Mouse (Mus musculus): Measurements from ENCODE around the gene Pcbp4. TPM values are rescaled to one million over a fixed set of nuclear protein-coding genes. Genes with fewer than 3 reads are reported as not detected.

Pcbp4 gene
- polyA plus RNA-seq, 1 experiment from 2014 or later: 228 TPM

GRCm38 (mm10) chr9:106416826-106417225 lies 36.3 kb upstream of the Pcbp4 start:
- Histone ChIP-seq H3K4me2 (ENCODE audit: low read length) (no peak overlapping the region), H3K9me3 (ENCODE audit: control insufficient read depth, low read length) (no peaks in the 10 kb centered on the region), H3K27me3 (replicated peaks; ENCODE audit: control insufficient read depth, insufficient read depth, low read length) (no peaks in the 10 kb centered on the region), H3K4me3 (ENCODE audit: low read length) (no peak overlapping the region), H3K27ac (ENCODE audit: low read depth, low read length) (no peak overlapping the region), H3K9ac (ENCODE audit: low read depth, low read length) (no peak overlapping the region), H3K4me1 (ENCODE audit: control insufficient read depth, insufficient read depth, low read depth, low read length) (peaks cover 29% of the 10 kb centered on the region), H3K36me3 (ENCODE audit: control insufficient read depth, insufficient read depth, low read length) (no peaks in the 10 kb centered on the region)
- ATAC-seq: no peak
- 92% methylated on average over 6 of the region's 6 CpGs for WGBS

- Histone ChIP-seq H3K4me3 (ENCODE audit: low read length) (peak overlapping the region; percentile 29), H3K4me1 (ENCODE audit: control insufficient read depth, insufficient read depth, low read depth, low read length) (peaks cover 29% of the 10 kb centered on the region), H3K27ac (ENCODE audit: low read depth, low read length) (peak overlapping the region; percentile 59), H3K27me3 (replicated peaks; ENCODE audit: control insufficient read depth, insufficient read depth, low read length) (no peaks in the 10 kb centered on the region), H3K9ac (ENCODE audit: low read depth, low read length) (peak overlapping the region; percentile 65), H3K9me3 (ENCODE audit: control insufficient read depth, low read length) (no peaks in the 10 kb centered on the region), H3K4me2 (ENCODE audit: low read length) (peak overlapping the region; percentile 79), H3K36me3 (ENCODE audit: control insufficient read depth, insufficient read depth, low read length) (no peaks in the 10 kb centered on the region)
- ATAC-seq: peak; percentile 76
- 19% methylated on average over 21 of the region's 29 CpGs for WGBS
Observed at GRCm38 (mm10) chr9:106417841-106418625, 35.1 kb upstream of the Pcbp4 start.

- 4% methylated on average over 2 of the region's 2 CpGs for WGBS
- no peaks in the 10 kb centered on the region for H3K27me3 ChIP-seq (replicated peaks; ENCODE audit: control insufficient read depth, insufficient read depth, low read length)
- H3K4me3 ChIP-seq (ENCODE audit: low read length): no peak overlapping the region
- H3K9me3 ChIP-seq (ENCODE audit: control insufficient read depth, low read length): no peaks in the 10 kb centered on the region
- H3K4me1 ChIP-seq (ENCODE audit: control insufficient read depth, insufficient read depth, low read depth, low read length): peaks cover 29% of the 10 kb centered on the region
- H3K9ac ChIP-seq (ENCODE audit: low read depth, low read length): no peak overlapping the region
- no peak for ATAC-seq
- no peaks in the 10 kb centered on the region for H3K36me3 ChIP-seq (ENCODE audit: control insufficient read depth, insufficient read depth, low read length)
- no peak overlapping the region for H3K27ac ChIP-seq (ENCODE audit: low read depth, low read length)
- peak overlapping the region; percentile 42 for H3K4me2 ChIP-seq (ENCODE audit: low read length)
Observed at GRCm38 (mm10) chr9:106420608-106421007, 32.5 kb upstream of the Pcbp4 start.

- Histone ChIP-seq H3K9me3 (ENCODE audit: control insufficient read depth, low read length) (no peaks in the 10 kb centered on the region), H3K27ac (ENCODE audit: low read depth, low read length) (no peak overlapping the region), H3K4me2 (ENCODE audit: low read length) (peak overlapping the region; percentile 42), H3K4me1 (ENCODE audit: control insufficient read depth, insufficient read depth, low read depth, low read length) (peaks cover 29% of the 10 kb centered on the region), H3K36me3 (ENCODE audit: control insufficient read depth, insufficient read depth, low read length) (no peaks in the 10 kb centered on the region), H3K9ac (ENCODE audit: low read depth, low read length) (no peak overlapping the region), H3K4me3 (ENCODE audit: low read length) (no peak overlapping the region), H3K27me3 (replicated peaks; ENCODE audit: control insufficient read depth, insufficient read depth, low read length) (no peaks in the 10 kb centered on the region)
- peak; percentile 22 for ATAC-seq
- 6% methylated on average over 18 of the region's 18 CpGs for WGBS
Observed at GRCm38 (mm10) chr9:106421033-106421864, 31.8 kb upstream of the Pcbp4 start.

- 0% methylated on average over 3 of the region's 3 CpGs for WGBS
- peak; percentile 86 for ATAC-seq
- H3K4me2 ChIP-seq (ENCODE audit: low read length): peak overlapping the region; percentile 42
- no peak overlapping the region for H3K4me3 ChIP-seq (ENCODE audit: low read length)
- peaks cover 29% of the 10 kb centered on the region for H3K4me1 ChIP-seq (ENCODE audit: control insufficient read depth, insufficient read depth, low read depth, low read length)
- H3K27ac ChIP-seq (ENCODE audit: low read depth, low read length): no peak overlapping the region
- H3K27me3 ChIP-seq (replicated peaks; ENCODE audit: control insufficient read depth, insufficient read depth, low read length): no peaks in the 10 kb centered on the region
- H3K9me3 ChIP-seq (ENCODE audit: control insufficient read depth, low read length): no peaks in the 10 kb centered on the region
- H3K36me3 ChIP-seq (ENCODE audit: control insufficient read depth, insufficient read depth, low read length): no peaks in the 10 kb centered on the region
- no peak overlapping the region for H3K9ac ChIP-seq (ENCODE audit: low read depth, low read length)
Observed at GRCm38 (mm10) chr9:106421865-106422160, 31.3 kb upstream of the Pcbp4 start.

GRCm38 (mm10) chr9:106428719-106429220 lies 24.3 kb upstream of the Pcbp4 start:
- peak overlapping the region; percentile 93 for H3K27ac ChIP-seq (ENCODE audit: low read depth, low read length)
- no peaks in the 10 kb centered on the region for H3K27me3 ChIP-seq (replicated peaks; ENCODE audit: control insufficient read depth, insufficient read depth, low read length)
- peak overlapping the region; percentile 77 for H3K4me3 ChIP-seq (ENCODE audit: low read length)
- H3K4me1 ChIP-seq (ENCODE audit: control insufficient read depth, insufficient read depth, low read depth, low read length): peaks cover 5% of the 10 kb centered on the region
- peak; percentile 71 for ATAC-seq
- H3K9ac ChIP-seq (ENCODE audit: low read depth, low read length): peak overlapping the region; percentile 78
- H3K9me3 ChIP-seq (ENCODE audit: control insufficient read depth, low read length): no peaks in the 10 kb centered on the region
- WGBS: 12% methylated on average over 11 of the region's 11 CpGs
- peaks cover 16% of the 10 kb centered on the region for H3K36me3 ChIP-seq (ENCODE audit: control insufficient read depth, insufficient read depth, low read length)
- H3K4me2 ChIP-seq (ENCODE audit: low read length): peak overlapping the region; percentile 81

- H3K4me1 ChIP-seq (ENCODE audit: control insufficient read depth, insufficient read depth, low read depth, low read length): peaks cover 5% of the 10 kb centered on the region
- H3K36me3 ChIP-seq (ENCODE audit: control insufficient read depth, insufficient read depth, low read length): peaks cover 16% of the 10 kb centered on the region
- H3K27me3 ChIP-seq (replicated peaks; ENCODE audit: control insufficient read depth, insufficient read depth, low read length): no peaks in the 10 kb centered on the region
- peak within 1 kb of the TSS; percentile 95 for H3K27ac ChIP-seq (ENCODE audit: low read depth, low read length)
- peak within 1 kb of the TSS; percentile 85 for H3K4me2 ChIP-seq (ENCODE audit: low read length)
- H3K9me3 ChIP-seq (ENCODE audit: control insufficient read depth, low read length): no peaks in the 10 kb centered on the region
- H3K4me3 ChIP-seq (ENCODE audit: low read length): peak within 1 kb of the TSS; percentile 77
- peak within 1 kb of the TSS; percentile 93 for H3K9ac ChIP-seq (ENCODE audit: low read depth, low read length)
- WGBS: under 1% methylated on average over 48 of the region's 55 CpGs
- peak; percentile 92 for ATAC-seq
Observed at GRCm38 (mm10) chr9:106429221-106430014, 23.7 kb upstream of the Pcbp4 start, which contains the start of gene Rpl29. Gene Rpl29, plus strand, starts transcription at chr9:106429454.

GRCm38 (mm10) chr9:106430015-106430264 lies 23.2 kb upstream of the Pcbp4 start:
- WGBS: 2% methylated on average over 4 of the region's 4 CpGs
- Histone ChIP-seq H3K27ac (ENCODE audit: low read depth, low read length) (peak overlapping the region; percentile 95), H3K27me3 (replicated peaks; ENCODE audit: control insufficient read depth, insufficient read depth, low read length) (no peaks in the 10 kb centered on the region), H3K4me2 (ENCODE audit: low read length) (peak overlapping the region; percentile 85), H3K9me3 (ENCODE audit: control insufficient read depth, low read length) (no peaks in the 10 kb centered on the region), H3K4me1 (ENCODE audit: control insufficient read depth, insufficient read depth, low read depth, low read length) (peaks cover 5% of the 10 kb centered on the region), H3K9ac (ENCODE audit: low read depth, low read length) (peak overlapping the region; percentile 93), H3K36me3 (ENCODE audit: control insufficient read depth, insufficient read depth, low read length) (peaks cover 16% of the 10 kb centered on the region), H3K4me3 (ENCODE audit: low read length) (peak overlapping the region; percentile 77)
- no peak for ATAC-seq

- Histone ChIP-seq H3K27ac (ENCODE audit: low read depth, low read length) (no peak overlapping the region), H3K4me1 (ENCODE audit: control insufficient read depth, insufficient read depth, low read depth, low read length) (peaks cover 12% of the 10 kb centered on the region), H3K27me3 (replicated peaks; ENCODE audit: control insufficient read depth, insufficient read depth, low read length) (no peaks in the 10 kb centered on the region), H3K4me2 (ENCODE audit: low read length) (no peak overlapping the region), H3K9ac (ENCODE audit: low read depth, low read length) (no peak overlapping the region), H3K36me3 (ENCODE audit: control insufficient read depth, insufficient read depth, low read length) (peaks cover 16% of the 10 kb centered on the region), H3K9me3 (ENCODE audit: control insufficient read depth, low read length) (no peaks in the 10 kb centered on the region), H3K4me3 (ENCODE audit: low read length) (no peak overlapping the region)
- no peak for ATAC-seq
- WGBS: 78% methylated on average over 7 of the region's 7 CpGs
Observed at GRCm38 (mm10) chr9:106433389-106433788, 19.7 kb upstream of the Pcbp4 start.
